Mouse (Mus musculus) lung, adult 2 months (tissue): ENCODE results near the gene Cacna1c.

ENCODE experiments used
- CTCF ChIP-seq: fragments of 200-500 bp; IDR thresholded peaks from 2 replicates; pipeline ENCODE4 v1.5.1; 2011; ENCODE audit warnings: mild to moderate bottlenecking, low read length, control low read depth; ENCODE audit not compliant: insufficient read depth
- POLR2A ChIP-seq: fragments of 200-500 bp; IDR thresholded peaks from 2 replicates; pipeline ENCODE4 v1.6.1; 2011; ENCODE audit warnings: low read depth, mild to moderate bottlenecking, control low read depth, low read length, borderline replicate concordance; ENCODE audit errors: extremely low read depth

GRCm38 (mm10) chr6:118884073-118884551, 312.1 kb downstream of the Cacna1c start:
- no peak for TF ChIP-seq POLR2A
- TF ChIP-seq CTCF, result no peak
